Mouse (Mus musculus) right cerebral cortex, postnatal 4 days (tissue): ENCODE data around the gene Uvrag.

Source experiments
- DNase-seq: peaks from one replicate; pipeline ENCODE4 v3.0.0-alpha.2; 2022

The Uvrag gene

DNA sequence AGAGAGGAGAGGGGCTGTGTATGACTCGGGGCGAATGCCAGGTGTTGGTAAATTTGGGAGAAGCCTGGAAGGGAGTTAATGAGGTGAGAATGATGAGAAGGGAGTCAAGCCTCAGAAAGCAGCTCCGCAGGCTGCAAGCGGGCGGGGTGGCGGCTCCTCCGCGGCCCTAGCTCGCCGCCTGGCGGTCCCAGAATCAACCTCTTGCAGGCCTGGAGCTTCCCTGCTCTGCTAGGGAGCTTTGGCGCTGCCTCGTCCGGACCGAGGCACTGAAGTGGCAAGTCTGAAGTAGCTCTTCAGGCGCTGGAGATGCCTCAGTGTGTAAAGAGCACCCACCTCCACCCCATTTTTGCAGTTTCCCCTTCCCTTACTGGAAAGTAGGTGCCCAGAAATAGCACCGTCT, 303.0 kb downstream of the Uvrag start:
- DNase-seq: peak; percentile 79

DNA sequence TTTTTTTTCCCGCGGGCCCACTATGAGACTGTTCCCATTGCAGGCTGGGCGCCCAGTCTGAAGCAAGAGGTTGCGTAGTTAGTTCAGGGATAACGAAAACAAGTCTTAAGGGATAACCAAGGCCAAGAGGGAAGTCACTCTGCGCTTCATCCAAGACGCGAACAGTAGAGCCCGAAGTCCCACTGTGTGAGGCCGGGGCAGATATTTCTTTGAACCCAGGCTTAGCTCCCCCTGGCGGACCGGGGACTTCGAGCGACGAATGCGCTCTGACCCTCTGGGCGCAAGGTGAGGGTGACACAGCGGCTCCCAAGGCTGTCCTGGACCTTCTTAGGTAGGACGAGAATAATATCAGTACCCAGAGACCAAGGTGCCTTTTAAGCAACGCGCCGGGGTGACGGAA, 304.3 kb downstream of the Uvrag start:
- DNase-seq: peak; percentile 70

DNA sequence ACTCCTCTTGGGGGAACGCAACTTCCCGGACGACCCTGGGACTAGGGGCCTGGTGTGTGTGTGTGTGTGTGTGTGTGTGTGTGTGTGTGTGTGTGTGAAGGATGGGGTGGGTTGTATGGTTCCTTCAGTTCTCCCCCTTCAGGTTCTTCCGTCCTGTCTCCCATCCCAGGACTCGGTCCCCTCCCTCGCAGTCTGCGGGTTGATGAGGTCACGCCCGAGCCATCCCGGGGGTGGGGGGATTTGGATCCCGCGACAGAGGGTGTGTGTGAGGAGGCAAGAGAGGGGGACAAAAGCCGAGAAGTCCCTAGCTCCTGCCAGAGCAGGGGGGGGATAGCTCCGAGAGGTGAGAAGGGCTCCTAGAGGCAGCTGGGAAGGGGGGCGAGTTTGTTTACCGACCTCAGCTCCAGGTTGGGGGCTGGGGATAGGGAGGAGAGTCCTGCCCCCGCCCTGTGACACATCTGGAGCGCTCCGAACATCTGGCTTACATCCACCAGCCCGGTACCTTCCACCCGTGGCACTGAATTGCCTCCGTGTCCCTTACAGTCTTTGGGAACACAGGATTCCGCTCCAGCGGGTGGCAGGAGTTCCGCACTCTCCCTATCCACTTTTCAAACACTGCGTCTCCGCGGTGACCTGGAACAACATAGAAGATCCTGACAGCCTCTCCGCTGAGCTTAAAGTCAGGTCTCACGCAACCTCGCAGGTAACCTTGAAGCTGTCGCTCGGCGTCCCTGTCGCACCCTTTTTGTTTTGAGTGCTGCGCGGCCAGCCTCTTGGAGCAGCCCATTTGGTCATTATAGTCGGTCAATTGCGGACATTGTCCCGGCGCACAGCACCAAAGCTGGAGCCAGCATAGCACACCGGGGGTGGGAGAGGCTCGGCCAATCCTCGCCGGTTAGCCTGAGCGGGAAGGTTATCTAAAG, 305.2 kb downstream of the Uvrag start:
- DNase-seq: no peak
